Mouse (Mus musculus) C2C12 (cell line): ENCODE results near the gene Tent2.

Source experiments
- CTCF ChIP-seq: IDR thresholded peaks from one replicate; pipeline ENCODE4 v1.5.1; 2011; ENCODE audit not compliant: control insufficient read depth, insufficient read depth, insufficient read length
- MYOG ChIP-seq: IDR thresholded peaks from one replicate; pipeline ENCODE4 v1.6.1; 2011; ENCODE audit not compliant: control insufficient read depth, insufficient read length; ENCODE audit errors: extremely low read depth
- USF1 ChIP-seq: IDR thresholded peaks from one replicate; pipeline ENCODE4 v1.6.1; 2011; ENCODE audit warnings: low read depth, mild to moderate bottlenecking, control low read depth, moderate library complexity

- TF ChIP-seq MYOG (no peak), CTCF (no peak), USF1 (no peak)
Observed at GRCm38 (mm10) chr13:93180351-93180750, 11.8 kb downstream of the Tent2 start.
